Mouse (Mus musculus): ENCODE data around the gene Sucla2. TPM values are rescaled to one million over a fixed set of nuclear protein-coding genes. Genes with fewer than 3 reads are reported as not detected.
"Not testable (repeated sequence)": the region's sequence is repeated elsewhere in the genome, so short reads cannot be mapped to it uniquely, and the experiment has no call there.

Sucla2 gene
- polyA plus RNA-seq, 1 experiment = 91.0 TPM

- no peak overlapping the region for H3K4me3 ChIP-seq (ENCODE audit: low read depth, low read length)
Observed at GRCm38 (mm10) chr14:73507702-73508376, 17.3 kb upstream of the Sucla2 start.

DNA sequence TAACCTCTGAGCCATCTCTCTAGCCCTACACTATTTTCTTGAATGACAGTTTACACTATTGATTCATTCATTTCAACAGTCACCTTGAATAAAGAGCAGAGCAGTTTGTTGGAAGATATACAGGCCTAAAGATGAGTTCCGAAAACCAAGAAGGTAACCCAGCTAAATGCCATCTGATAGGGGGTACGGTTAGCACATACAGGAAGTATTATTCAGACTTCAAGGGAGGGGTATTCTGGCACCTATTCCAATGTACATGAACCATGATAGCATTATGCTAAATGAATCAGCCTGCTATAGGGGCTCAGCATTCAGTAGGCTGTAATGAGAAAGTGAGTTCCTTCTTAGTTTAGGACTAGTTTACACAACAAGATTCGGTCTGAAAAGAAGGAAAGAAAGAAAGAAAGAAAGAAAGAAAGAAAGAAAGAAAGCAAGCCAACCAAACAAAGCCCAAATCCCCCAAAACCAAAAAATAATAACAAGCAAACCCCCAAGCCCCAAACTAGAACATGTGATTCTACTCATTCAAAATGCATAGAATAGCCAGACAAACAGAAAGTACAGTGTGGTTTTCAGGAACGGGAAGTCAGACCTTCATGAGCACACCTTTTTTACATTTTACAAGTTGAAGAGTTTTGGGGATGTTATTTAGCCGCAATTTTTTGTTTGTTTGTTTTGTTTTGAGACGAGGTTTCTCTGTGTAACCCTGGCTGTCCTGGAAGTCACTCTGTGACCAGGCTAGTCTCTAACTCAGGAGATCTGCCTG lies 16.3 kb upstream of the Sucla2 start:
- H3K4me3 ChIP-seq (ENCODE audit: low read depth, low read length) = no peak overlapping the region
- no peaks in the 10 kb centered on the region for H3K27me3 ChIP-seq (ENCODE audit: control insufficient read depth, insufficient read depth, low read length, poor library complexity, severe bottlenecking)
- H3K9me3 ChIP-seq (replicated peaks; ENCODE audit: control insufficient read depth, insufficient read depth, low read length, poor library complexity, severe bottlenecking) = no peaks in the 10 kb centered on the region
- H3K27ac ChIP-seq (ENCODE audit: insufficient read depth, low read length) = no peak overlapping the region
- no peak overlapping the region for H3K9ac ChIP-seq (ENCODE audit: low read depth, poor library complexity, severe bottlenecking)
- H3K36me3 ChIP-seq (ENCODE audit: control insufficient read depth, insufficient read depth, low read length, poor library complexity, severe bottlenecking) = peaks cover 5% of the 10 kb centered on the region; the same call in 1 of the 2 replicates
- H3K4me1 ChIP-seq (ENCODE audit: control insufficient read depth, insufficient read depth, low read length) = no peaks in the 10 kb centered on the region
- TF ChIP-seq POLR2A (IDR thresholded peaks at IDR 0.05; ENCODE audit: insufficient read depth, low read length) (no peak), EP300 (IDR thresholded peaks at IDR 0.05; ENCODE audit: insufficient read depth, low read depth, low read length) (no peak), CTCF (IDR thresholded peaks at IDR 0.05; ENCODE audit: low read depth, low read length) (no peak)

More at GRCm38 (mm10) chr14:73507702-73508376, 17.3 kb upstream of the Sucla2 start:
- Histone ChIP-seq H3K9me3 (replicated peaks; ENCODE audit: control insufficient read depth, insufficient read depth, low read length, poor library complexity, severe bottlenecking) (no peaks in the 10 kb centered on the region), H3K27ac (ENCODE audit: insufficient read depth, low read length) (no peak overlapping the region), H3K27me3 (ENCODE audit: control insufficient read depth, insufficient read depth, low read length, poor library complexity, severe bottlenecking) (no peaks in the 10 kb centered on the region), H3K36me3 (ENCODE audit: control insufficient read depth, insufficient read depth, low read length, poor library complexity, severe bottlenecking) (peaks cover 5% of the 10 kb centered on the region; the same call in 1 of the 2 replicates), H3K9ac (ENCODE audit: low read depth, poor library complexity, severe bottlenecking) (no peak overlapping the region), H3K4me1 (ENCODE audit: control insufficient read depth, insufficient read depth, low read length) (no peaks in the 10 kb centered on the region)
- TF ChIP-seq POLR2A (IDR thresholded peaks at IDR 0.05; ENCODE audit: insufficient read depth, low read length) = no peak
- TF ChIP-seq EP300 (IDR thresholded peaks at IDR 0.05; ENCODE audit: insufficient read depth, low read depth, low read length) = no peak
- no peak for TF ChIP-seq CTCF (IDR thresholded peaks at IDR 0.05; ENCODE audit: low read depth, low read length)

DNA sequence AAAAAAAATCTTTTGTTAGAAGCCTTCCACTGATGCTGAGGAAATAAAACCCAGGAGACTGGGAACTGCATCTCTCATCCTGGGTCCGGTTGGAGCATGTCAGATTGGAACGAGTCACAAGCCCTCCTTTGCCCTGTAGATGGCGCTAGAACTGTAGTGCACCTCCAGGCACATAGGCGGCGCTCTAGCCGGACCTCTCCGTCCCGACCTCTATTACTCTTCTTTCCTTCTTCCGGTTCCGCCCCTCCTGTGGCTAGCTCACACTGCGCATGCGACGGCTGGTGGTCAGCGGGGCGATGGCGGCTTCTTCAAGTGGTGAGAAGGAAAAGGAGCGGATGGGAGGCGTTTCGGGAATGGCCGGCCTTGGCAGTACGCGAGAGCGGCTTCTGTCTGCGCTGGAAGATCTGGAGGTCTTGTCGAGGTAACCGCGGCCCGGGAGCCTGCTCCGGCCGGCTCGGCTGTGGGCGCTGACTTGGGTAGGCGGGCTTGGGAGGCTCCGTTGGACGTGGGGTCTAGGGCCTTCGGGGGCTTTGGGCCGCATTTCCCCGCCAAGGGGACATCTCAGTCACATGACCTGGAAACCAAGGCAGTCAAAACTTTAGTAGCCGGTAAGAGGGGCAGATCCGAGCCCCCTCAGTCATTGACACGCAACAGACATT lies 15.2 kb upstream of the Sucla2 start, which contains the start of gene Med4:
TSS of gene Med4 (plus strand) at position 261 of the 659 bp plus-strand sequence.
- H3K9ac ChIP-seq (ENCODE audit: low read depth, poor library complexity, severe bottlenecking) = peak within 1 kb of the TSS; percentile 92
- H3K27ac ChIP-seq (ENCODE audit: insufficient read depth, low read length) = no peak within 1 kb of the TSS
- H3K4me1 ChIP-seq (ENCODE audit: control insufficient read depth, insufficient read depth, low read length) = no peaks in the 10 kb centered on the region
- H3K36me3 ChIP-seq (ENCODE audit: control insufficient read depth, insufficient read depth, low read length, poor library complexity, severe bottlenecking) = peaks cover 8% of the 10 kb centered on the region; the same call in 1 of the 2 replicates
- peak within 1 kb of the TSS; percentile 93 for H3K4me3 ChIP-seq (ENCODE audit: low read depth, low read length)
- H3K9me3 ChIP-seq (replicated peaks; ENCODE audit: control insufficient read depth, insufficient read depth, low read length, poor library complexity, severe bottlenecking) = no peaks in the 10 kb centered on the region
- H3K27me3 ChIP-seq (ENCODE audit: control insufficient read depth, insufficient read depth, low read length, poor library complexity, severe bottlenecking) = no peaks in the 10 kb centered on the region
- TF ChIP-seq POLR2A (IDR thresholded peaks at IDR 0.05; ENCODE audit: insufficient read depth, low read length) = peak; percentile 71
- TF ChIP-seq CTCF (IDR thresholded peaks at IDR 0.05; ENCODE audit: low read depth, low read length) = peak; percentile 100
- peak; percentile 83 for TF ChIP-seq EP300 (IDR thresholded peaks at IDR 0.05; ENCODE audit: insufficient read depth, low read depth, low read length)

GRCm38 (mm10) chr14:73524136-73524535 lies 983 bp upstream of the Sucla2 start:
- H3K27ac ChIP-seq (ENCODE audit: insufficient read depth, low read length) = no peak overlapping the region
- no peaks in the 10 kb centered on the region for H3K36me3 ChIP-seq (ENCODE audit: control insufficient read depth, insufficient read depth, low read length, poor library complexity, severe bottlenecking)
- 0 out of 2 replicates have a peak, but pooled peaks cover 5% of the 10 kb centered on the region for H3K9me3 ChIP-seq (replicated peaks; ENCODE audit: control insufficient read depth, insufficient read depth, low read length, poor library complexity, severe bottlenecking)
- no peaks in the 10 kb centered on the region for H3K27me3 ChIP-seq (ENCODE audit: control insufficient read depth, insufficient read depth, low read length, poor library complexity, severe bottlenecking)
- H3K4me1 ChIP-seq (ENCODE audit: control insufficient read depth, insufficient read depth, low read length) = no peaks in the 10 kb centered on the region
- H3K9ac ChIP-seq (ENCODE audit: low read depth, poor library complexity, severe bottlenecking) = no peak overlapping the region
- TF ChIP-seq CTCF (IDR thresholded peaks at IDR 0.05; ENCODE audit: low read depth, low read length) = no peak
- TF ChIP-seq POLR2A (IDR thresholded peaks at IDR 0.05; ENCODE audit: insufficient read depth, low read length) = no peak
- TF ChIP-seq EP300 (IDR thresholded peaks at IDR 0.05; ENCODE audit: insufficient read depth, low read depth, low read length) = no peak
- no peak overlapping the region for H3K4me3 ChIP-seq (ENCODE audit: low read depth, low read length)

GRCm38 (mm10) chr14:73528661-73529060 lies 3.5 kb downstream of the Sucla2 start:
- not testable (repeated sequence) for H3K9ac ChIP-seq (ENCODE audit: low read depth, poor library complexity, severe bottlenecking); H3K36me3 ChIP-seq (ENCODE audit: control insufficient read depth, insufficient read depth, low read length, poor library complexity, severe bottlenecking); H3K27me3 ChIP-seq (ENCODE audit: control insufficient read depth, insufficient read depth, low read length, poor library complexity, severe bottlenecking); H3K4me3 ChIP-seq (ENCODE audit: low read depth, low read length); H3K9me3 ChIP-seq (replicated peaks; ENCODE audit: control insufficient read depth, insufficient read depth, low read length, poor library complexity, severe bottlenecking); H3K4me1 ChIP-seq (ENCODE audit: control insufficient read depth, insufficient read depth, low read length); H3K27ac ChIP-seq (ENCODE audit: insufficient read depth, low read length)
